Mouse (Mus musculus): ENCODE data around the gene Acoxl. TPM values are rescaled to one million over a fixed set of nuclear protein-coding genes. Genes with fewer than 3 reads are reported as not detected.

Gene Acoxl
- polyA plus RNA-seq, 1 experiment = not detected

GRCm38 (mm10) chr2:127976276-127976675, 137.6 kb downstream of the Acoxl start:
- H3K4me1 ChIP-seq (ENCODE audit: control insufficient read depth, insufficient read depth, low read length) = no peaks in the 10 kb centered on the region
- WGBS = 90% methylated on average over 1 of the region's 1 CpGs
- H3K4me3 ChIP-seq (replicated peaks; ENCODE audit: control insufficient read depth, low read depth, low read length) = no peak overlapping the region
- H3K27ac ChIP-seq (ENCODE audit: control insufficient read depth, insufficient read depth, low read depth, low read length, poor library complexity) = no peak overlapping the region
- TF ChIP-seq CTCF (IDR thresholded peaks at IDR 0.05; ENCODE audit: control insufficient read depth, insufficient read depth, low read length) = no peak
- TF ChIP-seq POLR2A (IDR thresholded peaks at IDR 0.05; ENCODE audit: borderline replicate concordance, control insufficient read depth, low read depth, low read length) = no peak

- no peak overlapping the region for H3K4me3 ChIP-seq (replicated peaks; ENCODE audit: control insufficient read depth, low read depth, low read length)
- 80% methylated on average over 7 of the region's 7 CpGs for WGBS
- TF ChIP-seq CTCF (IDR thresholded peaks at IDR 0.05; ENCODE audit: control insufficient read depth, insufficient read depth, low read length) = no peak
- TF ChIP-seq POLR2A (IDR thresholded peaks at IDR 0.05; ENCODE audit: borderline replicate concordance, control insufficient read depth, low read depth, low read length) = no peak
- no peak overlapping the region for H3K27ac ChIP-seq (ENCODE audit: control insufficient read depth, insufficient read depth, low read depth, low read length, poor library complexity)
- no peaks in the 10 kb centered on the region for H3K4me1 ChIP-seq (ENCODE audit: control insufficient read depth, insufficient read depth, low read length)
Measured at GRCm38 (mm10) chr2:127978601-127979230, 140.0 kb downstream of the Acoxl start.

- no peaks in the 10 kb centered on the region; the same call in 1 of the 2 replicates for H3K4me1 ChIP-seq (ENCODE audit: control insufficient read depth, insufficient read depth, low read length)
- whole genome bisulfite sequencing = 84% methylated on average over 3 of the region's 3 CpGs
- TF ChIP-seq CTCF (IDR thresholded peaks at IDR 0.05; ENCODE audit: control insufficient read depth, insufficient read depth, low read length) (no peak), POLR2A (IDR thresholded peaks at IDR 0.05; ENCODE audit: borderline replicate concordance, control insufficient read depth, low read depth, low read length) (no peak)
Measured at GRCm38 (mm10) chr2:127982610-127983009, 143.9 kb downstream of the Acoxl start.

GRCm38 (mm10) chr2:127983301-127983700, 144.6 kb downstream of the Acoxl start:
- WGBS = 49% methylated on average over 4 of the region's 4 CpGs
- no peak overlapping the region for H3K4me3 ChIP-seq (replicated peaks; ENCODE audit: control insufficient read depth, low read depth, low read length)
- no peaks in the 10 kb centered on the region; the same call in 1 of the 2 replicates for H3K4me1 ChIP-seq (ENCODE audit: control insufficient read depth, insufficient read depth, low read length)
- H3K27ac ChIP-seq (ENCODE audit: control insufficient read depth, insufficient read depth, low read depth, low read length, poor library complexity) = no peak overlapping the region
- no peak for TF ChIP-seq CTCF (IDR thresholded peaks at IDR 0.05; ENCODE audit: control insufficient read depth, insufficient read depth, low read length)

More at GRCm38 (mm10) chr2:127982610-127983009, 143.9 kb downstream of the Acoxl start:
- Histone ChIP-seq H3K27ac (ENCODE audit: control insufficient read depth, insufficient read depth, low read depth, low read length, poor library complexity) (no peak overlapping the region), H3K4me3 (replicated peaks; ENCODE audit: control insufficient read depth, low read depth, low read length) (no peak overlapping the region)

- H3K27ac ChIP-seq (ENCODE audit: control insufficient read depth, insufficient read depth, low read depth, low read length, poor library complexity) = no peak overlapping the region
- no peak overlapping the region for H3K4me3 ChIP-seq (replicated peaks; ENCODE audit: control insufficient read depth, low read depth, low read length)
- WGBS = 88% methylated on average over 1 of the region's 1 CpGs
- H3K4me1 ChIP-seq (ENCODE audit: control insufficient read depth, insufficient read depth, low read length) = no peaks in the 10 kb centered on the region; the same call in 1 of the 2 replicates
- TF ChIP-seq CTCF (IDR thresholded peaks at IDR 0.05; ENCODE audit: control insufficient read depth, insufficient read depth, low read length) = no peak
- no peak for TF ChIP-seq POLR2A (IDR thresholded peaks at IDR 0.05; ENCODE audit: borderline replicate concordance, control insufficient read depth, low read depth, low read length)
Measured at GRCm38 (mm10) chr2:127983981-127984380, 145.3 kb downstream of the Acoxl start.

- Histone ChIP-seq H3K27ac (ENCODE audit: control insufficient read depth, insufficient read depth, low read depth, low read length, poor library complexity) (no peak overlapping the region), H3K4me1 (ENCODE audit: control insufficient read depth, insufficient read depth, low read length) (no peaks in the 10 kb centered on the region; the same call in 1 of the 2 replicates), H3K4me3 (replicated peaks; ENCODE audit: control insufficient read depth, low read depth, low read length) (no peak overlapping the region)
- WGBS = 78% methylated on average over 4 of the region's 4 CpGs
- no peak for TF ChIP-seq POLR2A (IDR thresholded peaks at IDR 0.05; ENCODE audit: borderline replicate concordance, control insufficient read depth, low read depth, low read length)
- TF ChIP-seq CTCF (IDR thresholded peaks at IDR 0.05; ENCODE audit: control insufficient read depth, insufficient read depth, low read length) = no peak
Measured at GRCm38 (mm10) chr2:127987706-127988105, 149.0 kb downstream of the Acoxl start.

- H3K4me1 ChIP-seq (ENCODE audit: control insufficient read depth, insufficient read depth, low read length) = no peaks in the 10 kb centered on the region; the same call in 1 of the 2 replicates
- TF ChIP-seq CTCF (IDR thresholded peaks at IDR 0.05; ENCODE audit: control insufficient read depth, insufficient read depth, low read length) (no peak), POLR2A (IDR thresholded peaks at IDR 0.05; ENCODE audit: borderline replicate concordance, control insufficient read depth, low read depth, low read length) (no peak)
- no peak overlapping the region for H3K4me3 ChIP-seq (replicated peaks; ENCODE audit: control insufficient read depth, low read depth, low read length)
- 63% methylated on average over 6 of the region's 6 CpGs for whole genome bisulfite sequencing
- H3K27ac ChIP-seq (ENCODE audit: control insufficient read depth, insufficient read depth, low read depth, low read length, poor library complexity) = no peak overlapping the region
Measured at GRCm38 (mm10) chr2:127990856-127991479, 152.3 kb downstream of the Acoxl start.

- 82% methylated on average over 1 of the region's 1 CpGs for WGBS
- TF ChIP-seq POLR2A (IDR thresholded peaks at IDR 0.05; ENCODE audit: borderline replicate concordance, control insufficient read depth, low read depth, low read length) (no peak), CTCF (IDR thresholded peaks at IDR 0.05; ENCODE audit: control insufficient read depth, insufficient read depth, low read length) (no peak)
- H3K4me1 ChIP-seq (ENCODE audit: control insufficient read depth, insufficient read depth, low read length) = no peaks in the 10 kb centered on the region; the same call in 1 of the 2 replicates
- no peak overlapping the region for H3K27ac ChIP-seq (ENCODE audit: control insufficient read depth, insufficient read depth, low read depth, low read length, poor library complexity)
- H3K4me3 ChIP-seq (replicated peaks; ENCODE audit: control insufficient read depth, low read depth, low read length) = no peak overlapping the region
Measured at GRCm38 (mm10) chr2:127991656-127992055, 153.0 kb downstream of the Acoxl start.
